Mouse (Mus musculus) CH12.LX (cell line): Measurements from ENCODE around the gene Ank3.

Source experiments
- CHD1 ChIP-seq: IDR thresholded peaks from 2 replicates; pipeline ENCODE4 v1.6.1; 2012; ENCODE audit warnings: low read depth, low read length, improper control_type of control experiment, inconsistent platforms
- CTCF ChIP-seq, 2 experiments: IDR thresholded peaks in 1 of 2; conservative IDR thresholded peaks in 1 of 2; 2 replicates each; pipeline ENCODE4 v1.5.1; 2011 to 2012; ENCODE audit warnings: low read depth in 2 of 2, low read length in 2 of 2, improper control_type of control experiment in 1 of 2, inconsistent platforms in 1 of 2, mild to moderate bottlenecking in 1 of 2, moderate library complexity in 1 of 2
- EP300 ChIP-seq: IDR thresholded peaks from 2 replicates; pipeline ENCODE4 v1.6.1; 2011; ENCODE audit warnings: low read length, improper control_type of control experiment
- MAFK ChIP-seq: IDR thresholded peaks from 2 replicates; pipeline ENCODE4 v1.6.1; 2011; ENCODE audit warnings: low read length, improper control_type of control experiment; ENCODE audit not compliant: insufficient replicate concordance
- MXI1 ChIP-seq: IDR thresholded peaks from 2 replicates; pipeline ENCODE4 v1.6.1; 2011; ENCODE audit warnings: mild to moderate bottlenecking, low read depth, low read length, improper control_type of control experiment
- POLR2A ChIP-seq: IDR thresholded peaks from 2 replicates; pipeline ENCODE4 v1.6.1; 2011; ENCODE audit warnings: low read depth, mild to moderate bottlenecking, improper control_type of control experiment, low read length
- RAD21 ChIP-seq: IDR thresholded peaks from 2 replicates; pipeline ENCODE4 v1.6.1; 2011; ENCODE audit warnings: low read depth, mild to moderate bottlenecking, low read length, improper control_type of control experiment, moderate library complexity
- UBTF ChIP-seq: IDR thresholded peaks from 2 replicates; pipeline ENCODE4 v1.6.1; 2012; ENCODE audit warnings: low read depth, mild to moderate bottlenecking, inconsistent platforms, low read length, improper control_type of control experiment, moderate library complexity
- USF1 ChIP-seq: IDR thresholded peaks from 2 replicates; pipeline ENCODE4 v1.6.1; 2014; ENCODE audit warnings: low read depth, mild to moderate bottlenecking, inconsistent platforms, low read length, improper control_type of control experiment
- ZC3H11A ChIP-seq: IDR thresholded peaks from 2 replicates; pipeline ENCODE4 v1.6.1; 2012; ENCODE audit warnings: low read depth, mild to moderate bottlenecking, inconsistent platforms, low read length, improper control_type of control experiment
- ZKSCAN1 ChIP-seq: IDR thresholded peaks from 2 replicates; pipeline ENCODE4 v1.6.1; 2012; ENCODE audit warnings: low read depth, inconsistent platforms, low read length, improper control_type of control experiment, borderline replicate concordance
- ZMIZ1 ChIP-seq: IDR thresholded peaks from 2 replicates; pipeline ENCODE4 v1.6.1; 2012; ENCODE audit warnings: low read depth, mild to moderate bottlenecking, inconsistent platforms, low read length, improper control_type of control experiment

GRCm38 (mm10) chr10:69924845-69925244 is 526.3 kb downstream of the Ank3 start:
- TF ChIP-seq USF1 (no peak), ZC3H11A (no peak), CTCF (conservative IDR thresholded peaks at IDR 0.05 in 1 of 2, IDR thresholded peaks at IDR 0.05 in 1 of 2; ENCODE audit: low read depth in 2 of 2, low read length in 2 of 2) (no peak), RAD21 (no peak), ZKSCAN1 (no peak), EP300 (no peak), MXI1 (no peak), MAFK (no peak), CHD1 (no peak), POLR2A (no peak), UBTF (no peak), ZMIZ1 (no peak)
